Mouse (Mus musculus) gastrocnemius, adult 18-20 months (tissue): ENCODE results near the gene Stc2. TPM values are rescaled to one million over a fixed set of nuclear protein-coding genes. Genes with fewer than 3 reads are reported as not detected.

Experiments
- DNase-seq: peaks from one replicate; pipeline ENCODE4 v3.0.0; 2021; ENCODE audit warnings: low spot score
- total RNA-seq, 2 experiments: library from RNA; stranded (reverse); gene quantifications; 2 replicates each; pipeline ENCODE4 v1.2.3; 2021

Stc2 gene
- total RNA-seq, 2 experiments from 2014 or later = 1.2 to 14.1 TPM

GRCm38 (mm10) chr11:31366827-31367226 is 3.0 kb downstream of the Stc2 start:
- no peak for DNase-seq

- DNase-seq = no peak
Observed at GRCm38 (mm10) chr11:31366421-31366820, 3.5 kb downstream of the Stc2 start.

- no peak for DNase-seq
Observed at GRCm38 (mm10) chr11:31365981-31366380, 3.9 kb downstream of the Stc2 start.

- DNase-seq = no peak
Observed at GRCm38 (mm10) chr11:31365280-31365679, 4.6 kb downstream of the Stc2 start.

- no peak for DNase-seq
Observed at GRCm38 (mm10) chr11:31362856-31363255, 7.0 kb downstream of the Stc2 start.

GRCm38 (mm10) chr11:31362330-31362729 is 7.5 kb downstream of the Stc2 start:
- no peak for DNase-seq

GRCm38 (mm10) chr11:31361047-31361446 is 8.8 kb downstream of the Stc2 start:
- no peak for DNase-seq

- DNase-seq = no peak
Observed at GRCm38 (mm10) chr11:31359283-31359902, 10.5 kb downstream of the Stc2 start.

GRCm38 (mm10) chr11:31358453-31358852 is 11.4 kb downstream of the Stc2 start:
- no peak for DNase-seq

GRCm38 (mm10) chr11:31356866-31357265 is 13.0 kb downstream of the Stc2 start:
- DNase-seq = no peak

GRCm38 (mm10) chr11:31355737-31356136 is 14.1 kb downstream of the Stc2 start:
- DNase-seq = no peak

GRCm38 (mm10) chr11:31354514-31354913 is 15.4 kb downstream of the Stc2 start:
- no peak for DNase-seq

Other genes with a start within 250 kb of the Stc2 start
- not detected for gene Gm17332, start 187.6 kb downstream of the Stc2 start, total RNA-seq